Mouse (Mus musculus) cortical plate, adult 2 months (tissue): ENCODE measurements around the gene Ttll6.

Experiments
- CTCF ChIP-seq: fragments of 200-500 bp; IDR thresholded peaks from 2 replicates; pipeline ENCODE4 v1.5.1; 2011; ENCODE audit warnings: mild to moderate bottlenecking, control low read depth, low read length; ENCODE audit not compliant: insufficient read depth; ENCODE audit errors: extremely low read depth
- POLR2A ChIP-seq: fragments of 200-500 bp; IDR thresholded peaks from 2 replicates; pipeline ENCODE4 v1.6.1; 2011; ENCODE audit warnings: mild to moderate bottlenecking, low read length, control low read depth; ENCODE audit not compliant: insufficient read depth; ENCODE audit errors: extremely low read depth

GRCm38 (mm10) chr11:96200183-96200655 lies 66.6 kb downstream of the Ttll6 start:
- TF ChIP-seq POLR2A (no peak), CTCF (no peak)
